Mouse (Mus musculus) heart, embryonic 13.5 days (tissue): ENCODE results near the gene Crim1. TPM values are rescaled to one million over a fixed set of nuclear protein-coding genes. Genes with fewer than 3 reads are reported as not detected.

Source experiments
- ATAC-seq: fragments of 200-750 bp; cut with Nextera tagmentation; 2 replicates; pipeline ENCODE4 v1.8.0; 2017; ENCODE audit warnings: moderate TSS enrichment; ENCODE audit not compliant: insufficient number of reproducible peaks, low FRiP score, low TSS enrichment; ENCODE audit errors: extremely low read depth
- H3K27ac ChIP-seq: fragments of 300-500 bp; sonication (generic); replicated peaks from 2 replicates; pipeline ENCODE4 v1.5.1; 2015; ENCODE audit warnings: moderate library complexity, mild to moderate bottlenecking, inconsistent platforms
- H3K27me3 ChIP-seq: fragments of 300-500 bp; sonication (generic); replicated peaks from 2 replicates; pipeline ENCODE4 v1.6.1; 2015; ENCODE audit warnings: mild to moderate bottlenecking, inconsistent platforms
- H3K36me3 ChIP-seq: fragments of 300-500 bp; sonication (generic); 2 replicates; pipeline ENCODE4 v1.6.1; 2015; ENCODE audit warnings: mild to moderate bottlenecking, inconsistent platforms
- H3K4me1 ChIP-seq: fragments of 300-500 bp; sonication (generic); 2 replicates; pipeline ENCODE4 v1.6.1; 2015; ENCODE audit warnings: inconsistent platforms
- H3K4me2 ChIP-seq: fragments of 300-500 bp; sonication (generic); 2 replicates; pipeline ENCODE4 v1.6.1; 2015; ENCODE audit warnings: inconsistent platforms, mild to moderate bottlenecking, moderate library complexity
- H3K4me3 ChIP-seq: fragments of 300-500 bp; sonication (generic); 2 replicates; pipeline ENCODE4 v1.5.1; 2015; ENCODE audit warnings: moderate library complexity, mild to moderate bottlenecking, inconsistent platforms
- H3K9ac ChIP-seq: fragments of 300-500 bp; sonication (generic); 2 replicates; pipeline ENCODE4 v1.6.1; 2015; ENCODE audit warnings: inconsistent platforms, mild to moderate bottlenecking, moderate library complexity
- H3K9me3 ChIP-seq: fragments of 300-500 bp; sonication (generic); 2 replicates; pipeline ENCODE4 v1.6.1; 2016; ENCODE audit warnings: inconsistent platforms
- WGBS: fragments of 180-500 bp; shearing (Covaris S2); methylation state at CpG from one replicate; pipeline ENCODE4 v1.1.7; 2015; ENCODE audit warnings: mixed read lengths; 5-methylcytosine and 5-hydroxymethylcytosine counted together
- polyA plus RNA-seq: library from polyadenylated mRNA; unstranded; fragments of >200 nt; fragmentation: Nextera tagmentation; extraction: Ambion mirVana; gene quantifications from 2 replicates; pipeline ENCODE4 v1.2.1, GENCODE M21; 2015

Crim1 gene
- polyA plus RNA-seq, 1 experiment from 2014 or later = 2.1 TPM

DNA sequence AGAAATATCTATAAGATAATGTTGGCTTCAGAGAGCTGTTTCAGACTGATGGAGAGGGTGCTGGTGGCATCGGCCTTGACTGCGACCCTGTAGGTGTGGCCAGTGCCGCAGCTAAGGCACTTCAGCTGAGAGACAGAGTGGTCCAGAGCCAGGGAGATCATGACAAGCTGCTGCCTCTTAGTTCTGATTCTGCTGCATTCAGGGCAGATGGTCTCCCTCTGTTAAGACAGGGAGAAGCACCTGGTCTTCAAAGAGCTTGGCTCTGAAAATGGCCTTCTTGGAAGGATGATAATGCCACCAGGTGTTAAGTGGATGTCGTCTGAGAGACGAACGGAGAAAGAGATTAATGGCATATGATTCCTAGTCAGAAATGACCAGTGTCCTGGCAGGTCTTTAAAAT lies 33.8 kb downstream of the Crim1 start:
- no peak overlapping the region for H3K27ac ChIP-seq
- peaks cover 19% of the 10 kb centered on the region for H3K4me1 ChIP-seq
- 74% methylated on average over 6 of the region's 6 CpGs for WGBS
- 0 out of 2 replicates have a peak, but pooled peaks cover 3% of the 10 kb centered on the region for H3K36me3 ChIP-seq
- no peak for ATAC-seq
- no peak overlapping the region for H3K9ac ChIP-seq
- H3K27me3 ChIP-seq = peaks cover 7% of the 10 kb centered on the region; the same call in 1 of the 2 replicates
- no peak overlapping the region for H3K4me3 ChIP-seq
- H3K9me3 ChIP-seq = no peaks in the 10 kb centered on the region
- no peak overlapping the region for H3K4me2 ChIP-seq

- peaks cover 7% of the 10 kb centered on the region; the same call in 1 of the 2 replicates for H3K27me3 ChIP-seq
- H3K4me3 ChIP-seq = no peak overlapping the region
- H3K4me1 ChIP-seq = peaks cover 19% of the 10 kb centered on the region
- 41% methylated on average over 12 of the region's 12 CpGs for WGBS
- 0 out of 2 replicates have a peak, but pooled peaks cover 6% of the 10 kb centered on the region for H3K36me3 ChIP-seq
- ATAC-seq = no peak
- H3K9me3 ChIP-seq = no peaks in the 10 kb centered on the region
- H3K27ac ChIP-seq = no peak overlapping the region
- H3K4me2 ChIP-seq = no peak overlapping the region
- H3K9ac ChIP-seq = no peak overlapping the region
Measured at GRCm38 (mm10) chr17:78236126-78236525, 36.1 kb downstream of the Crim1 start.

GRCm38 (mm10) chr17:78237954-78238353 lies 37.9 kb downstream of the Crim1 start:
- Histone ChIP-seq H3K9me3 (no peaks in the 10 kb centered on the region), H3K27ac (no peak overlapping the region), H3K4me3 (no peak overlapping the region), H3K9ac (no peak overlapping the region), H3K27me3 (no peaks in the 10 kb centered on the region), H3K4me2 (no peak overlapping the region), H3K36me3 (0 out of 2 replicates have a peak, but pooled peaks cover 6% of the 10 kb centered on the region), H3K4me1 (peaks cover 17% of the 10 kb centered on the region)
- ATAC-seq = no peak
- 94% methylated on average over 13 of the region's 13 CpGs for WGBS

GRCm38 (mm10) chr17:78240161-78240560 lies 40.1 kb downstream of the Crim1 start:
- H3K27me3 ChIP-seq = no peaks in the 10 kb centered on the region
- H3K9me3 ChIP-seq = no peaks in the 10 kb centered on the region
- H3K27ac ChIP-seq = no peak overlapping the region
- WGBS = 90% methylated on average over 4 of the region's 4 CpGs
- H3K4me3 ChIP-seq = no peak overlapping the region
- 0 out of 2 replicates have a peak, but pooled peaks cover 6% of the 10 kb centered on the region for H3K36me3 ChIP-seq
- no peak overlapping the region for H3K9ac ChIP-seq
- no peak overlapping the region for H3K4me2 ChIP-seq
- no peak for ATAC-seq
- H3K4me1 ChIP-seq = peaks cover 14% of the 10 kb centered on the region

GRCm38 (mm10) chr17:78241238-78241637 lies 41.2 kb downstream of the Crim1 start:
- no peaks in the 10 kb centered on the region for H3K9me3 ChIP-seq
- H3K27ac ChIP-seq = no peak overlapping the region
- WGBS = 41% methylated on average over 7 of the region's 7 CpGs
- no peak overlapping the region for H3K9ac ChIP-seq
- peaks cover 18% of the 10 kb centered on the region for H3K4me1 ChIP-seq
- 0 out of 2 replicates have a peak, but pooled peaks cover 6% of the 10 kb centered on the region for H3K36me3 ChIP-seq
- no peak overlapping the region for H3K4me2 ChIP-seq
- ATAC-seq = no peak
- H3K4me3 ChIP-seq = no peak overlapping the region
- H3K27me3 ChIP-seq = no peaks in the 10 kb centered on the region

- WGBS = 67% methylated on average over 6 of the region's 6 CpGs
- H3K36me3 ChIP-seq = no peaks in the 10 kb centered on the region
- no peak overlapping the region for H3K4me2 ChIP-seq
- no peak overlapping the region for H3K4me3 ChIP-seq
- H3K27ac ChIP-seq = peak overlapping the region; percentile 33
- H3K4me1 ChIP-seq = peaks cover 42% of the 10 kb centered on the region
- ATAC-seq = no peak
- H3K27me3 ChIP-seq = no peaks in the 10 kb centered on the region
- no peaks in the 10 kb centered on the region for H3K9me3 ChIP-seq
- H3K9ac ChIP-seq = no peak overlapping the region
Measured at GRCm38 (mm10) chr17:78244752-78245151, 44.7 kb downstream of the Crim1 start.

DNA sequence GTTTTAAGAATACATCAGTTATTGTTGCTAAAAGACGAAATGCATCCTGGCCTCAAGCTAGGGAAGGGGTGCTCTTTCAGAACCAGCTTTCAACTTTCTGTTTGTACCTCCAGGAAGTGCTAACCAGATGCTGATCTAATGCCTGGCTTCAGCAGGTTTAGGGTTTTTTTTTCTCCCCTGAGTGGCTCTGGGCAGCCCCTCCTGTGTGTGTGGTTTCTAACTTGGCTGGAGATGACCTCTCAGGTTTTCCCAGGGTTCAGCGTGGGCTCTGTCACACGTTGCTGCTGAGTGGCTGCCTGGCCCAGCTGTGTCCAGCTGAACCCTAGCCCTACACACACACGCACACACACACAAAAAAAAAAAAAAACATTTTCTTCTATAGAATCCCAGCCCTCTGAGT lies 45.4 kb downstream of the Crim1 start:
- no peak for ATAC-seq
- H3K9ac ChIP-seq = peak overlapping the region; percentile 7; the same call in 1 of the 2 replicates
- no peaks in the 10 kb centered on the region for H3K9me3 ChIP-seq
- no peaks in the 10 kb centered on the region for H3K36me3 ChIP-seq
- H3K4me3 ChIP-seq = no peak overlapping the region
- H3K4me2 ChIP-seq = no peak overlapping the region
- H3K27me3 ChIP-seq = no peaks in the 10 kb centered on the region
- peaks cover 47% of the 10 kb centered on the region for H3K4me1 ChIP-seq
- peak overlapping the region; percentile 33; the same call in 1 of the 2 replicates for H3K27ac ChIP-seq
- 39% methylated on average over 4 of the region's 4 CpGs for WGBS

DNA sequence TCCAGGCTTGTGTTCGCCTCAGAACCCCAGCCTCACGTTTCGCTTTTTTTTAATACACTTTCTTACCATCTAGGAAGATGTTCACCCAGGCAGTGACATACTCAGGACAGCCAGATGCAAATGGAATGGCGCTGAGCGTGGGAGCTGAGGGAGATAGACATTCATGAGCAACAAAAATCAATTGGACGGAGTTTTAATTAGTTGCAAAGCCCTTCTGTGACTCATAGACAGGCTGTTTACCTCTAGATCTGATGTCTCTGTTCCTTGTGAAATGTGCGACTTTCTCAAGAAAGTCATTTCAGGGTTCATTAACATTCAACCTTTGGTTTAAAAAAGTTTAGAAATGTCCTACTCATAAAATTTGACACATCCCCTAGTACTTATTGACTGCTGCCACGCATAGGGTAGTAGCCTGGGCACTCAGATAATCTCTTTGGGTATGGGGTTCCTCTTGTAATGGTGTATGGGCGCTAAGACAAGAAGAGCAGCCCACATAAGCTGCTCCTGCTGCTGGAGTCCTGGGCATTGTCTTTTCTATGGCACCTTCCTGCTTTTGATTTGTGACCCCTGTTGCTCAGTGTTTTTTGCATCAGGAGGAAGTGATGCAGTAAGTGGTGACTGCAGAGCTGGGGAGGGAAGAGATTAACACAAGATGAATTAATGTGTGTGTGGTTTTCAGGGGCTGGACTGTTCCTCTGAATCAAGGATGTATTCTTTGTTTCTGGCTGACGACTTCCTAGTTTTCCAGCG lies 46.8 kb downstream of the Crim1 start:
- H3K27ac ChIP-seq = peak overlapping the region; percentile 62
- no peak for ATAC-seq
- H3K27me3 ChIP-seq = no peaks in the 10 kb centered on the region

DNA sequence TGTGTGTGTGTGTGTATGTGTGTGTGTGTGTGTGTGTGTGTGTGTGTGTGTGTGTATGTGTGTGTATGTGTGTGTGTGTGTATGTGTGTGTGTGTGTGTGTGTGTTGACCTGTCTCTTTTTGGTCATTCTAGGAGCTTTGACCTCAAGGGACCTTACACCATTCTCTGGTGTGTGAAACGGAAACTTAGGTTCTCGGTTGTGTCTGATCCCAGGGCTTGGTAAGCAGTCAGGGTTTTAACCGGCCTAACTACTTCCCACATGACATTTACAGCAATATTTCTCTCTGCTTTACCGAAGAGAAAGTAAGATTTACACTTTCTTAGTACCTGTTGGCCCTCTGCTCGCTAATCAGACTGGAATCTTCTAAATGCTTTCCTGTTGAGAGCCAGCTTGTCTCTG lies 48.1 kb downstream of the Crim1 start:
- Histone ChIP-seq H3K4me2 (no peak overlapping the region), H3K27me3 (no peaks in the 10 kb centered on the region), H3K36me3 (no peaks in the 10 kb centered on the region), H3K4me3 (no peak overlapping the region), H3K27ac (no peak overlapping the region; the same call in 1 of the 2 replicates), H3K4me1 (peaks cover 45% of the 10 kb centered on the region), H3K9me3 (no peaks in the 10 kb centered on the region), H3K9ac (no peak overlapping the region)
- no peak for ATAC-seq
- 64% methylated on average over 5 of the region's 5 CpGs for WGBS

More for the DNA sequence above, 46.8 kb downstream of the Crim1 start:
- H3K4me3 ChIP-seq = no peak overlapping the region
- WGBS = 67% methylated on average over 11 of the region's 11 CpGs
- no peaks in the 10 kb centered on the region for H3K9me3 ChIP-seq
- no peak overlapping the region for H3K9ac ChIP-seq
- peaks cover 47% of the 10 kb centered on the region for H3K4me1 ChIP-seq
- H3K36me3 ChIP-seq = no peaks in the 10 kb centered on the region
- H3K4me2 ChIP-seq = no peak overlapping the region

GRCm38 (mm10) chr17:78248943-78249342 lies 48.9 kb downstream of the Crim1 start:
- Histone ChIP-seq H3K27ac (no peak overlapping the region; the same call in 1 of the 2 replicates), H3K9ac (no peak overlapping the region), H3K27me3 (no peaks in the 10 kb centered on the region), H3K4me3 (no peak overlapping the region), H3K4me2 (no peak overlapping the region), H3K4me1 (peaks cover 48% of the 10 kb centered on the region), H3K9me3 (no peaks in the 10 kb centered on the region), H3K36me3 (no peaks in the 10 kb centered on the region)
- ATAC-seq = no peak
- WGBS = 25% methylated on average over 3 of the region's 3 CpGs

GRCm38 (mm10) chr17:78250149-78250938 lies 50.3 kb downstream of the Crim1 start:
- no peak overlapping the region for H3K4me3 ChIP-seq
- no peak overlapping the region for H3K4me2 ChIP-seq
- H3K4me1 ChIP-seq = peaks cover 51% of the 10 kb centered on the region
- no peak; the same call in 1 of the 2 replicates for ATAC-seq
- H3K9ac ChIP-seq = no peak overlapping the region
- no peaks in the 10 kb centered on the region for H3K36me3 ChIP-seq
- H3K27me3 ChIP-seq = no peaks in the 10 kb centered on the region
- H3K9me3 ChIP-seq = no peaks in the 10 kb centered on the region
- WGBS = 64% methylated on average over 14 of the region's 14 CpGs
- H3K27ac ChIP-seq = peak overlapping the region; percentile 62
